Mouse (Mus musculus) limb, embryonic 13.5 days (tissue): Measurements from ENCODE around the gene Mrs2. TPM values are rescaled to one million over a fixed set of nuclear protein-coding genes. Genes with fewer than 3 reads are reported as not detected.
A peak's percentile ranks its signal among the peaks of the same experiment; 100 is the strongest.

Source experiments
- ATAC-seq: fragments of 200-750 bp; cut with Nextera tagmentation; 2 replicates; pipeline ENCODE4 v1.8.0; 2017; ENCODE audit warnings: low read depth, moderate number of reproducible peaks, moderate TSS enrichment; ENCODE audit not compliant: low FRiP score
- H3K27ac ChIP-seq: fragments of 300-500 bp; sonication (generic); 2 replicates; pipeline ENCODE4 v1.5.1; 2015; ENCODE audit warnings: inconsistent platforms, mild to moderate bottlenecking, moderate library complexity
- H3K27me3 ChIP-seq: fragments of 300-500 bp; sonication (generic); 2 replicates; pipeline ENCODE4 v1.6.1; 2015; ENCODE audit warnings: mild to moderate bottlenecking, inconsistent platforms
- H3K36me3 ChIP-seq: fragments of 300-500 bp; sonication (generic); 2 replicates; pipeline ENCODE4 v1.6.1; 2015; ENCODE audit warnings: inconsistent platforms, mild to moderate bottlenecking, moderate library complexity
- H3K4me1 ChIP-seq: fragments of 300-500 bp; sonication (generic); 2 replicates; pipeline ENCODE4 v1.6.1; 2015; ENCODE audit warnings: inconsistent platforms
- H3K4me2 ChIP-seq: fragments of 300-500 bp; sonication (generic); replicated peaks from 2 replicates; pipeline ENCODE4 v1.6.1; 2015; ENCODE audit warnings: inconsistent platforms, mild to moderate bottlenecking, moderate library complexity
- H3K4me3 ChIP-seq: fragments of 300-500 bp; sonication (generic); 2 replicates; pipeline ENCODE4 v1.5.1; 2015; ENCODE audit warnings: moderate library complexity, mild to moderate bottlenecking, inconsistent platforms
- H3K9ac ChIP-seq: fragments of 300-500 bp; sonication (generic); 2 replicates; pipeline ENCODE4 v1.6.1; 2015; ENCODE audit warnings: mild to moderate bottlenecking, inconsistent platforms
- H3K9me3 ChIP-seq: fragments of 300-500 bp; sonication (generic); 2 replicates; pipeline ENCODE4 v1.6.1; 2016; ENCODE audit warnings: inconsistent platforms
- WGBS: fragments of 180-500 bp; shearing (Covaris S2); methylation state at CpG from one replicate; pipeline ENCODE4 v1.1.7; 2015; 5-methylcytosine and 5-hydroxymethylcytosine counted together
- polyA plus RNA-seq: library from polyadenylated mRNA; unstranded; fragments of >200 nt; fragmentation: Nextera tagmentation; extraction: Ambion mirVana; gene quantifications from 2 replicates; pipeline ENCODE4 v1.2.1, GENCODE M21; 2015

Mrs2 gene
- polyA plus RNA-seq, 1 experiment from 2014 or later: 14.6 TPM

GRCm38 (mm10) chr13:24943303-24943702 lies 76.9 kb downstream of the Mrs2 start:
- no peak for ATAC-seq
- H3K27ac ChIP-seq: no peak overlapping the region

DNA sequence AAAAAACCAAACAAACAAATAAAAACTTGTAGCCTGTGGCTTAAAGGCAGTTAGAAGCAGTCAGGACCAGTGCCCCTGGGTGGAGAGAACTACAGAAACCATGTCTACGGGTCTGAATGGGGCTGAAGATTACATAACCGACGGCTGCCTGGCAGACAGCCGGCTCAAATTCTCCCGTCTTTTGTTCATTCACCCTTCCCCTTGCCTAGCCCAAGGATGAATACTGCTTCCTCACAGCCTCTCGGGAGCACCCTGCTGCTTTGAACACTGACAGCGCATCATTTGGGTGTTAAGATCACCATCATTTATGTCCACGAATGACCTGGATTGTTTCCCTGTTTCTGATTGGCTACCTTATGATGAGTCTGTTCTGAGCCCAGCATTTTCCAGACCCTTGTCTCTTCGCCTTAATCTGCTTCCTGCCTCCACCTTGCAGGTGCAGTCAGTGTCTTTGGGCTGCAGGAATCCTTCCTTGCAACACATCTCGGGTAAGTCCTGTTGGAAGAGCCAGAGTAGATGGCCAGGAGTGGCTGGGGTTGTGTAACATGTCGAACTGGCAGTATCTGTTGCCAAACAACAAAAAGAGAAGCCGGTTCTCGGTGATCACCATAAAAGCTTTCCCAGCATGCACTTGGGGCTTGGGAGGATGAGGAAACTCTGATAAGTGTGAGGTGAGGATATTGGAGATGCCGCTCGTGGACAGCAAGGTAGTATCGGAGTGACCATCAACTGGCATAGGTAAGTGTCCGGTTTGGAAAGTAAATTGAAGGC lies 77.5 kb downstream of the Mrs2 start, which contains the start of gene Gpld1:
Gene Gpld1, plus strand, starts transcription at position 641 of the 771 bp plus-strand sequence.
- 68% methylated on average over 17 of the region's 17 CpGs for WGBS
- no peak for ATAC-seq
- no peak within 1 kb of the TSS for H3K9ac ChIP-seq

More at GRCm38 (mm10) chr13:24943303-24943702, 76.9 kb downstream of the Mrs2 start:
- Histone ChIP-seq H3K9me3 (no peaks in the 10 kb centered on the region), H3K4me3 (no peak overlapping the region), H3K9ac (no peak overlapping the region), H3K4me1 (0 out of 2 replicates have a peak, but pooled peaks cover 3% of the 10 kb centered on the region), H3K36me3 (no peaks in the 10 kb centered on the region), H3K4me2 (no peak overlapping the region), H3K27me3 (no peaks in the 10 kb centered on the region)
- 80% methylated on average over 8 of the region's 8 CpGs for WGBS

DNA sequence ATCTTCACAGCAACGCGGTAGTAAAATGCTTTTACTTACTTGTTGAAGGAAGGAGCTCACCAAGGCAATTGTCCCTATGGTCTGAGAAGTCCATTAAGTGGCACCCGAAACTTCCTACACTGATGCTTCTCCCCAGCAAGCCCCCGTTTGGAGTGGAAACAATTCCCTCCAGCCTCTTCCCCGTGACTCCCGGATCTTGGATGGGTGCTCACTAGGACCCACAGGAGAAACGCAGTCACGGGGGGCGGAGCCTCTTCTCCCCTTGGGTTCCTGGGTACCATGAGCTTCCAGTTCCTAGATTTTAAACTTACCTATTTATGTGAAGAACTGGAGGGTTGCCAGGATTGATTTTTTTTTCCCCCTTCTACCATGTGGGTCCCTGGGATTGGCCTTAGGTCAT lies 80.7 kb downstream of the Mrs2 start:
- Histone ChIP-seq H3K36me3 (no peaks in the 10 kb centered on the region), H3K27ac (no peak overlapping the region), H3K9ac (no peak overlapping the region), H3K4me2 (no peak overlapping the region), H3K9me3 (no peaks in the 10 kb centered on the region), H3K4me3 (no peak overlapping the region), H3K4me1 (peaks cover 5% of the 10 kb centered on the region), H3K27me3 (no peaks in the 10 kb centered on the region)
- no peak for ATAC-seq
- WGBS: 86% methylated on average over 9 of the region's 9 CpGs

More for the DNA sequence above, 77.5 kb downstream of the Mrs2 start, which contains the start of gene Gpld1:
- Histone ChIP-seq H3K4me1 (peaks cover 7% of the 10 kb centered on the region), H3K9me3 (no peaks in the 10 kb centered on the region), H3K36me3 (no peaks in the 10 kb centered on the region), H3K27me3 (no peaks in the 10 kb centered on the region), H3K4me2 (no peak within 1 kb of the TSS), H3K27ac (no peak within 1 kb of the TSS), H3K4me3 (no peak within 1 kb of the TSS)

DNA sequence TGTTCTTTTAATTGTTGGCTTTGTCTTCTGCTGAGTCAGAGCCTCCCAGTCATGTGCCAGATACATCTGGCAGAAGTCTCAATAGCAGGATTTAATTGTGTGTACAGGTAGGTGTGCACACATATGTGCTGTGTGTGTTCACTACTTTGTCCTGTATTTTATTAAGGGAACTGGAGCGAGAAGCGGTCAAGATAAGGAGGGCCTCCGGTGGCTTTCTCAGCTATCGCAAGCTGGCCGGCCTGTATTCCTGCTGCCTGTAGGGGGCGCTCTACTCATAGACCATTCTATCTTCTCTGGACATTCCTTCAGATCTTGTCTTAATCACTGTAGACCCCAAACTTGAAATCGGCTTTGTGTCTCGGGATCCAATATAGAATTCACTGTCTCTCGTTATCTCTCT lies 81.5 kb downstream of the Mrs2 start:
- H3K36me3 ChIP-seq: no peaks in the 10 kb centered on the region
- H3K4me1 ChIP-seq: peaks cover 5% of the 10 kb centered on the region
- H3K4me2 ChIP-seq: no peak overlapping the region
- 31% methylated on average over 9 of the region's 9 CpGs for WGBS
- no peak overlapping the region for H3K4me3 ChIP-seq
- no peaks in the 10 kb centered on the region for H3K27me3 ChIP-seq
- H3K9me3 ChIP-seq: no peaks in the 10 kb centered on the region
- no peak overlapping the region for H3K27ac ChIP-seq
- no peak for ATAC-seq
- no peak overlapping the region for H3K9ac ChIP-seq

- no peaks in the 10 kb centered on the region for H3K36me3 ChIP-seq
- H3K9ac ChIP-seq: peak overlapping the region; percentile 91
- H3K4me3 ChIP-seq: peak overlapping the region; percentile 90
- 20% methylated on average over 12 of the region's 12 CpGs for WGBS
- no peaks in the 10 kb centered on the region for H3K9me3 ChIP-seq
- H3K4me2 ChIP-seq: peak overlapping the region; percentile 80
- no peak overlapping the region for H3K27ac ChIP-seq
- H3K4me1 ChIP-seq: peaks cover 5% of the 10 kb centered on the region
- no peaks in the 10 kb centered on the region for H3K27me3 ChIP-seq
- peak; percentile 44 for ATAC-seq
These were observed 82.4 kb downstream of the Mrs2 start for GRCm38 (mm10) chr13:24937839-24938166.

Other genes with a start within 250 kb of the Mrs2 start
- 16.0 and 16.9 TPM in 2 replicates for gene BC005537, start 218.7 kb downstream of the Mrs2 start, polyA plus RNA-seq
- gene Acot13, start 188.8 kb downstream of the Mrs2 start, polyA plus RNA-seq: 64.2 and 66.8 TPM in 2 replicates
- gene Tdp2, start 188.7 kb downstream of the Mrs2 start, polyA plus RNA-seq: 53.8 and 55.2 TPM in 2 replicates
- 0.06 and 0.08 TPM in 2 replicates for gene D130043K22Rik, start 175.2 kb downstream of the Mrs2 start, polyA plus RNA-seq
- 4.0 and 4.9 TPM in 2 replicates for gene Aldh5a1, start 82.7 kb downstream of the Mrs2 start, polyA plus RNA-seq
- gene Gpld1, start 77.2 kb downstream of the Mrs2 start, polyA plus RNA-seq: 0.65 and 0.88 TPM in 2 replicates
- gene Dcdc2a, start 35.6 kb upstream of the Mrs2 start, polyA plus RNA-seq: 2.0 and 2.2 TPM in 2 replicates